Mouse (Mus musculus): ENCODE results near the gene Dpyd. TPM values are rescaled to one million over a fixed set of nuclear protein-coding genes. Genes with fewer than 3 reads are reported as not detected.

Dpyd gene
- polyA plus RNA-seq, 1 experiment from 2014 or later, result 2.0 TPM

- no peaks in the 10 kb centered on the region for H3K27me3 ChIP-seq (ENCODE audit: insufficient read depth, poor library complexity, severe bottlenecking)
- no peak overlapping the region for H3K27ac ChIP-seq
- DNase-seq (ENCODE audit: low spot score), result no peak
- H3K4me3 ChIP-seq, result no peak overlapping the region
- H3K36me3 ChIP-seq, result no peaks in the 10 kb centered on the region
- H3K9me3 ChIP-seq, result no peaks in the 10 kb centered on the region
- WGBS, result 84% methylated on average over 7 of the region's 7 CpGs
- no peaks in the 10 kb centered on the region for H3K4me1 ChIP-seq
These were observed 40.0 kb downstream of the Dpyd start for GRCm38 (mm10) chr3:118601689-118602640.

GRCm38 (mm10) chr3:118608708-118609107, 46.8 kb downstream of the Dpyd start:
- Histone ChIP-seq H3K27me3 (ENCODE audit: insufficient read depth, poor library complexity, severe bottlenecking) (no peaks in the 10 kb centered on the region), H3K4me3 (no peak overlapping the region), H3K27ac (no peak overlapping the region), H3K4me1 (no peaks in the 10 kb centered on the region), H3K9me3 (no peaks in the 10 kb centered on the region), H3K36me3 (no peaks in the 10 kb centered on the region)
- DNase-seq (ENCODE audit: low spot score), result no peak
- WGBS, result 75% methylated on average over 4 of the region's 4 CpGs

DNA sequence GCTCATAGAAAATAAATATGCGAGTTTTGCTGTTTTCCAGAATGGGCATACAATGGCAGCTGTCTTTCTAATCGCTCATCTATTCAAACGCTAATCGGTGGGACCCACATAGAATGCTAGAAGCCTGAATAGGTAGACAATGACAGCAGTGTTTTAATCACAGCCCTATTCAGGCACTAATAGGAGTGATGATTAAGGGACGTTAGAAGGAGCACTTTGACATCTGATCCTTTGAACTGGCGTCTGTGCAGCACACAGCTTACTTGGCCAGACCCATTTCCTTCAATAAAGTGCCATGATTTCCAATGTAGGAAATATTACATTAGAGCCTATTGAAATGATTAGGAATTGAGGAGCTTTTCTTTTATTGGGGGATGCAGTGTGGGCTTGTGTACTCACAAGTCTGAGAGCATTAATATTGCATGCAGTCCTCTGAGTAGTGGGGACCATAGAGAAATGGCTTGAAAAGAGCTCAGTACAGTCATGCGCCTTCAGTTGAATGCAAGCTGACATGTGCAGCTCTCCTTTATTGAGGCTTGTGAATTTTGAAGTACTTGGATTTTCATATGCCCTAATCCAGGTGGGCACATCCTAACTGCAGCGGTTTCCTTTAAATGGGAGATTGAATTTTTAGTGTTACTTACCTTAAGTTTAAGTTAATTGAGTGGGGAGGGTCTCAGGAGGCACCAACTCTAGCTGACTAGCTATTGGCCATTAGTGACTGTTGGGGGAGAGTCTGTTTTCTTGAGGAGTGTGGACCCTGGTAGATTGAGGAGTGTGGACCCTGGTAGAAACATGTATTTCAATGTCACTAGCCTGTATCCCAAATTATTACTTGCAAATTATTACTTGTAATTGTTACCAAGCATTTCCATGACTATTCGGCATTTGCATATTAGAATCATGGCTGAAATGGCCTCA, 64.8 kb downstream of the Dpyd start:
- no peak for DNase-seq (ENCODE audit: low spot score)
- Histone ChIP-seq H3K27me3 (ENCODE audit: insufficient read depth, poor library complexity, severe bottlenecking) (no peaks in the 10 kb centered on the region), H3K4me3 (no peak overlapping the region), H3K4me1 (0 out of 2 replicates have a peak, but pooled peaks cover 4% of the 10 kb centered on the region), H3K27ac (no peak overlapping the region), H3K36me3 (no peaks in the 10 kb centered on the region), H3K9me3 (no peaks in the 10 kb centered on the region)
- WGBS, result 60% methylated on average over 9 of the region's 9 CpGs

DNA sequence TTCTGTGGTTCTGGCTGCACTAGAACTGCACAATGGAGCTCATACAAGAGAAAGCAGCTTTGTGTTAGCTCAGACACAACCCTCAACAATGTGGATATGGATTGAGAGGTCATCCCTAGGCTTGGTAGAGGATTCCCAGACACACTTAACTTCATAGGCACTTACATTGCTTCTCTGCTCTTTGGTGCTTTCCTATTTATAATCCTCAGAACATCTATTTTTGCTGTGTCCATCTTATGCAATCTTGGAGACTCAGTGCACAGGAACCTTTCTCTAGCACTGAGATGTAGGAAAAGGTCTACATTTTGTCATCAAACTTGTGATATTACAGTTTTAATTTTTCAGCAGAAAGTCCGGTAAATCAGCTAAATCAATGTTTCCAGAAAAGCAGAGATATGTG, 67.8 kb downstream of the Dpyd start:
- H3K27me3 ChIP-seq (ENCODE audit: insufficient read depth, poor library complexity, severe bottlenecking), result no peaks in the 10 kb centered on the region
- no peak overlapping the region for H3K4me3 ChIP-seq
- 88% methylated on average over 1 of the region's 1 CpGs for WGBS
- no peaks in the 10 kb centered on the region for H3K36me3 ChIP-seq
- H3K4me1 ChIP-seq, result 0 out of 2 replicates have a peak, but pooled peaks cover 4% of the 10 kb centered on the region
- DNase-seq (ENCODE audit: low spot score), result no peak
- no peaks in the 10 kb centered on the region for H3K9me3 ChIP-seq
- no peak overlapping the region for H3K27ac ChIP-seq

DNA sequence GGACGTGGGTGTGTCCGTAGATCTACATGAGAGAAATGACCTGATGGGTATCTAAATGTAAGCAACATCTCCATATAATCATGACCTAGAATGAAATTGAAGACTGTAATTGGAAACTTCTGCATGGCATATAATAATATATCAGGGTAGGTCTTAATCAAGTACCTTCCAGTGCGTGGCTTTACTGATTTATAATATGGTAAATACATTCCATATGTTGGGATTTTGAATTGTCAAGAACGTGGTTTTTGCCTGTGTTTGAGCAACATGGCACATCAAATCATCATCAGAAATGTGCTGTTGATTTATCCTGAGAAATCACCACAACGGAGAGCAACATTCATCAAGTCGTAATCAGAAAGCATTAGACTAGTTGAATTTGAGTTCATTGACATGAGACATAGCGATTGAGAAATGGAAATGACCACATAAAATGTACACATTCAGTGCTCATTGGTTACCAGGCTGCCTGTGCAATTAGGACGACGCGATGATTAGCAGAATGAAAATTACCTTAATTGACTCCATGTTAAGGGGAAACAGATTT, 84.2 kb downstream of the Dpyd start:
- no peaks in the 10 kb centered on the region for H3K36me3 ChIP-seq
- no peak overlapping the region for H3K4me3 ChIP-seq
- H3K4me1 ChIP-seq, result no peaks in the 10 kb centered on the region
- no peaks in the 10 kb centered on the region for H3K9me3 ChIP-seq
- H3K27me3 ChIP-seq (ENCODE audit: insufficient read depth, poor library complexity, severe bottlenecking), result no peaks in the 10 kb centered on the region
- no peak overlapping the region for H3K27ac ChIP-seq
- WGBS, result 83% methylated on average over 10 of the region's 10 CpGs
- DNase-seq (ENCODE audit: low spot score), result no peak

DNA sequence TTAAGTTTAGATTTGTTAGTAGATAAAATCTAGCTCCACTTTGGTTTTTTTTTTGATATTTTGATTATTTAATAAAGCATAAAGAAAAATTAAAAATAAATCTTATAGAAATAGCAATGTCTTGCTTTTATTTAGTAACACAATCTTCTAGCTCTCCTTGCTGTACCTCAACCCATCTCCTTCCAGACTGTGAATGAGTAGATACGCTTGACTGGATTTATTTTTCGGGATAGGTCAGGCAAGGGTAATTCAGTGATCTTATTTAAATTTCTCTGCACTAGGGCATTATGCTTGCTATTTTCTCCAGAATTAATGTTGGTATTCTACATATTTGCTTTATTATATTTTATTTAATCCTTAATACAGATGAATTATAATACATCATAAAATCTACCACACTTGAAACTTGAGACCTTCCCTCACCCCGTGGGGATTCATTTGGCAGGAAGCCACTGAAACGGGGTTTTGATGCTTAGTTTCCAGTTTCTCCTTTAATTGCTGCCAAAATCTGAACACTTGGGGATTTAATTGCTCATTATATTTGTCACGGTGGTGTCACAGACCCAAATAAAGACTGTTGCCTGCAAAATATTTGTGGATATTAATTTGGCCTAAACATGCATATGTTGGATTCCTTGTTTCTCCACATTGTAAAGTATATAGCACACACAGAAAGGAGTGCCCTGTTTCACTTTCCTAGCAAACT, 102.2 kb downstream of the Dpyd start:
- DNase-seq (ENCODE audit: low spot score), result no peak
- Histone ChIP-seq H3K9me3 (no peaks in the 10 kb centered on the region), H3K4me1 (no peaks in the 10 kb centered on the region), H3K4me3 (no peak overlapping the region), H3K27me3 (ENCODE audit: insufficient read depth, poor library complexity, severe bottlenecking) (no peaks in the 10 kb centered on the region), H3K27ac (no peak overlapping the region), H3K36me3 (no peaks in the 10 kb centered on the region)
- WGBS, result 82% methylated on average over 5 of the region's 5 CpGs

DNA sequence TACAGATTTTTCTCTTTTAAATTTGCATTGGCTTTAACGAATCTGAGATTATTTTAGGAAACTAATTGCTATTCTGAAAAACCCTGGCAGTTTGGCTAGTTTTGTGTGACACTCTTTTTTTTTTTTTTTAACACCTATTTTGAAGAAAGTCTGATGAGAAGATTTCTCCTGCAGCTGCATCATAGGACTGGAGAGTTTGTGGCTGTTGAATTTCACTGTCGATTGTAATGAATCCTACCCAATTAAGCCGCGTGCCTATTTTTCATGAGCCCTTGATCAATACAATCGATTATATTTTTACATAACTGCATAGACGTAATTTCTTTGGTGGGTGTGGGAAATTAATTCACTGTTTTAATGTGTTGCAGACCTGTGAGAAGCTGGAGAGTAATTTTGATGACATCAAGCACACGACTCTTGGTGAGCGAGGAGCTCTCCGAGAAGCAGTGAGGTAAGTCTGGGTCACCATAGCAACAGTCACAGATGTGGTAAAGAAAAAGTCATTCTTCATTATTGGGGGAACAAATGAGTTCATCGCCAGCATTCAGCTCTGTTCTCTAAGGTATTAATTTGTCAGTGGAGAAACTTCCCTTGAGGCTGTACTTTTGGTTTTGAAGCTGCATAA, 112.3 kb downstream of the Dpyd start:
- Histone ChIP-seq H3K9me3 (no peaks in the 10 kb centered on the region), H3K27me3 (ENCODE audit: insufficient read depth, poor library complexity, severe bottlenecking) (no peaks in the 10 kb centered on the region), H3K4me3 (no peak overlapping the region), H3K27ac (no peak overlapping the region), H3K36me3 (no peaks in the 10 kb centered on the region), H3K4me1 (no peaks in the 10 kb centered on the region)
- DNase-seq (ENCODE audit: low spot score), result no peak
- WGBS, result 75% methylated on average over 10 of the region's 10 CpGs

GRCm38 (mm10) chr3:118675441-118675840, 113.5 kb downstream of the Dpyd start:
- Histone ChIP-seq H3K27ac (no peak overlapping the region), H3K36me3 (no peaks in the 10 kb centered on the region), H3K9me3 (no peaks in the 10 kb centered on the region), H3K27me3 (ENCODE audit: insufficient read depth, poor library complexity, severe bottlenecking) (no peaks in the 10 kb centered on the region), H3K4me3 (no peak overlapping the region), H3K4me1 (no peaks in the 10 kb centered on the region)
- no peak for DNase-seq (ENCODE audit: low spot score)
- 59% methylated on average over 1 of the region's 1 CpGs for WGBS

DNA sequence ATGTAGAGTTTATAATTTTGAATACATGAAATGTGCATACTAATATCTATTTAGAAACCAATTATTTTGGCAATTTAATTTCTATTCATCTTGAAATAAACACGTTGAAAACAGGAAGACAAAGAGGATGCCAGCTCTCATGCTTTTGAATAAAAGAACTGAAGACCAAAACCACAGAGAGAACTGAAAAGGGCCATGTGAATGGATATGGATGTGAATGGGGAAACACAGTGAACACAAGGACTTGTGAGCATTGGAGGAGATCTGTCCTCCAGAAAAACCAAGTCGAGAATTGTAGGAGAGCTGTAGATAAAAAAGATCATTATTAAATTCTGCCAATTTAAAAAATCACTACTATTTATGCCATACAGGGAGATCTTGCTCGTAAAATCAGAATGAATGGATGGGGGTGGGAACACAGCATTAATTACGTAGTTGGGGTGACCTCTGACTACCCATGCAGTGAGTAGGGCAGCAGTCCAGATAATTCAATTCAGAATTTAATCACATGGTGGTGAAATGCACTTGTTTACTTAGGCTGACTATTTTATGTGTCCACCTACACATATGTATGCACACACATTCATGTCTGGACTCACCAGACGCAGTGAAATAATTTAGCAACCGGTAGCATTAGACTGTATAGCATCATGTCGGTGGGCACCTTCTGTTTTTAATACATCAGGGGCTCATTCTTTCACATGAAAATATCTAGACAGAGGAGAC, 114.3 kb downstream of the Dpyd start:
- 72% methylated on average over 7 of the region's 7 CpGs for WGBS
- Histone ChIP-seq H3K27ac (no peak overlapping the region), H3K9me3 (no peaks in the 10 kb centered on the region), H3K4me3 (no peak overlapping the region), H3K27me3 (ENCODE audit: insufficient read depth, poor library complexity, severe bottlenecking) (no peaks in the 10 kb centered on the region), H3K4me1 (no peaks in the 10 kb centered on the region), H3K36me3 (no peaks in the 10 kb centered on the region)
- DNase-seq (ENCODE audit: low spot score), result no peak

DNA sequence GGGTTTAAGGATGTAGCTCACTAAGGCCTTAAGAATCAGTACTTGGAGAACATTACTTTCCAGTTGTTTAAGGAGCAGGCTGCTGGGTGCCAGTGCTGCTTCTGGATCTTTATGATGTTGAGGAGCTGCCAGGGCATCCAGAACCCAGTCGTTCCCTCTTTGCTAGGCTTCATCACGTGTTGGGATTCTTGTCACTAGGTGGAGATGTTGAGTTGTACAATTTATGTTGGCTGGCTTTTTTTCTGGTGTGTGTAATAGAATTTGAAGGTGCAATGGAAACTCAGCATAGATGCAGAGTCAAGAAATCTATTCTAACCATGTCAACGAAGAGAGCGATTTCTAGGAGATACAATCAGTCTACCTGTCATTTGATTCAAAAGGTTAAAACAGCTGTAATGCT, 118.9 kb downstream of the Dpyd start:
- Histone ChIP-seq H3K4me1 (no peaks in the 10 kb centered on the region), H3K27me3 (ENCODE audit: insufficient read depth, poor library complexity, severe bottlenecking) (no peaks in the 10 kb centered on the region), H3K36me3 (no peaks in the 10 kb centered on the region), H3K4me3 (no peak overlapping the region), H3K9me3 (no peaks in the 10 kb centered on the region), H3K27ac (no peak overlapping the region)
- no peak for DNase-seq (ENCODE audit: low spot score)
- 45% methylated on average over 4 of the region's 4 CpGs for WGBS

- Histone ChIP-seq H3K4me3 (no peak overlapping the region), H3K4me1 (no peaks in the 10 kb centered on the region), H3K36me3 (no peaks in the 10 kb centered on the region), H3K9me3 (no peaks in the 10 kb centered on the region), H3K27ac (no peak overlapping the region), H3K27me3 (ENCODE audit: insufficient read depth, poor library complexity, severe bottlenecking) (no peaks in the 10 kb centered on the region)
- WGBS, result 78% methylated on average over 3 of the region's 3 CpGs
- DNase-seq (ENCODE audit: low spot score), result no peak
These were observed 188.3 kb downstream of the Dpyd start for GRCm38 (mm10) chr3:118750269-118750668.
